Mouse (Mus musculus) intestine, postnatal 0 days (tissue): ENCODE results near the gene Gprc5d. TPM values are rescaled to one million over a fixed set of nuclear protein-coding genes. Genes with fewer than 3 reads are reported as not detected.

Experiments
- ATAC-seq: fragments of 200-750 bp; cut with Nextera tagmentation; 2 replicates; pipeline ENCODE4 v1.8.0; 2017; ENCODE audit warnings: mild to moderate bottlenecking, moderate TSS enrichment, moderate library complexity
- H3K27ac ChIP-seq: fragments of 300-500 bp; sonication (generic); 2 replicates; pipeline ENCODE4 v1.5.1; 2014; ENCODE audit warnings: mild to moderate bottlenecking, low read depth, low read length, moderate library complexity
- H3K27me3 ChIP-seq: fragments of 300-500 bp; sonication (generic); replicated peaks from 2 replicates; pipeline ENCODE4 v1.6.1; 2014; ENCODE audit warnings: low read length, mixed read lengths; ENCODE audit not compliant: control insufficient read depth, insufficient read depth
- H3K36me3 ChIP-seq: fragments of 300-500 bp; sonication (generic); 2 replicates; pipeline ENCODE4 v1.6.1; 2014; ENCODE audit warnings: mild to moderate bottlenecking, moderate library complexity; ENCODE audit not compliant: control insufficient read depth, insufficient read depth
- H3K4me1 ChIP-seq: fragments of 300-500 bp; sonication (generic); replicated peaks from 2 replicates; pipeline ENCODE4 v1.6.1; 2014; ENCODE audit warnings: antibody characterized with exemption, low read length, mixed read lengths; ENCODE audit not compliant: control insufficient read depth, insufficient read depth
- H3K4me2 ChIP-seq: fragments of 300-500 bp; sonication (generic); replicated peaks from 2 replicates; pipeline ENCODE4 v1.6.1; 2014; ENCODE audit warnings: low read depth, mild to moderate bottlenecking, moderate library complexity
- H3K4me3 ChIP-seq: fragments of 300-500 bp; sonication (generic); 2 replicates; pipeline ENCODE4 v1.5.1; 2014; ENCODE audit warnings: low read depth, low read length
- H3K9ac ChIP-seq: fragments of 300-500 bp; sonication (generic); 2 replicates; pipeline ENCODE4 v1.6.1; 2014; ENCODE audit warnings: mild to moderate bottlenecking, low read depth, low read length
- H3K9me3 ChIP-seq: fragments of 300-500 bp; sonication (generic); 2 replicates; pipeline ENCODE4 v1.6.1; 2016; ENCODE audit warnings: mixed run types; ENCODE audit not compliant: control insufficient read depth
- CTCF ChIP-seq: sonication (generic); IDR thresholded peaks from 2 replicates; pipeline ENCODE4 v1.5.1; 2016; ENCODE audit warnings: low read depth, mild to moderate bottlenecking, control low read depth, antibody characterized with exemption, moderate library complexity
- WGBS: fragments of 180-500 bp; shearing (Covaris S2); extraction: QIAGEN DNeasy Blood & Tissue Kit; methylation state at CpG from one replicate; pipeline ENCODE4 v1.1.7; 2014; 5-methylcytosine and 5-hydroxymethylcytosine counted together
- polyA plus RNA-seq: library from polyadenylated mRNA; unstranded; fragments of >200 nt; fragmentation: Nextera tagmentation; extraction: Ambion mirVana; gene quantifications from 2 replicates; pipeline ENCODE4 v1.2.1, GENCODE M21; 2015

Gprc5d gene
- polyA plus RNA-seq, 1 experiment from 2014 or later: not detected

DNA sequence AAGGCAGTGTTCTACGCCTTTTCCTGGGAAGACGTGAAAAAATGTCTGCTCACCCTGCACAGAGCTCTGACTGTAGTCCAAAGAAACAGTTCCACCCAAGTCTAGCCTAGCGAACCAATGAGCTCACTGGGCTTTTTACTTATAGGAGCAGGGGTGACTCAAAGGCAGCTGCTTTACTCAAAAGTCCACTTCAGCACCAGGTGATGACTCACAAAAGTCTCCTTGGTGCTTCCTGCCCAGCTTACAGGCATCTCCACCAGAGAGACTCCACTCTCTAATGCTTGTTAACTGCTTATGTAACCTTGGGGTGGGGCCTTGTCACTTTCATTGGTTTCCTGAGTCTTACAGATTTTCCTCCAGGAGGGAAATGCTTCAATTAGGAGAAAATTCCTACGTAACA, 57.4 kb downstream of the Gprc5d start:
- no peak overlapping the region for H3K9ac ChIP-seq
- no peak overlapping the region for H3K4me3 ChIP-seq
- no peak for TF ChIP-seq CTCF
- no peak overlapping the region for H3K4me2 ChIP-seq
- H3K9me3 ChIP-seq: no peaks in the 10 kb centered on the region
- WGBS: 93% methylated on average over 4 of the region's 4 CpGs
- no peaks in the 10 kb centered on the region; the same call in 1 of the 2 replicates for H3K4me1 ChIP-seq
- H3K27me3 ChIP-seq: no peaks in the 10 kb centered on the region
- ATAC-seq: no peak
- no peak overlapping the region for H3K27ac ChIP-seq
- H3K36me3 ChIP-seq: no peaks in the 10 kb centered on the region

Other genes with a start within 250 kb of the Gprc5d start
- 6.5 and 7.3 TPM in 2 replicates for gene Gpr19, start 219.7 kb downstream of the Gprc5d start, polyA plus RNA-seq
- 14.8 and 15.3 TPM in 2 replicates for gene Cdkn1b, start 197.9 kb downstream of the Gprc5d start, polyA plus RNA-seq
- gene Apold1, start 136.6 kb downstream of the Gprc5d start, polyA plus RNA-seq: 2.2 and 3.2 TPM in 2 replicates
- 32.6 and 33.5 TPM in 2 replicates for gene Ddx47, start 106.7 kb downstream of the Gprc5d start, polyA plus RNA-seq
- 3.3 and 4.2 TPM in 2 replicates for gene Gprc5a, start 52.6 kb downstream of the Gprc5d start, polyA plus RNA-seq
- 20.9 and 21.7 TPM in 2 replicates for gene Fam234b, start 79.7 kb upstream of the Gprc5d start, polyA plus RNA-seq
- gene Hebp1, start 79.7 kb upstream of the Gprc5d start, polyA plus RNA-seq: 62.8 and 78.9 TPM in 2 replicates
- gene Gsg1, start 136.1 kb upstream of the Gprc5d start, polyA plus RNA-seq: 0.73 and 0.82 TPM in 2 replicates
- gene Pbp2, start 192.1 kb upstream of the Gprc5d start, polyA plus RNA-seq: not detected in 2 replicates
- gene Emp1, start 244.3 kb upstream of the Gprc5d start, polyA plus RNA-seq: 42.5 and 42.8 TPM in 2 replicates